Mouse (Mus musculus) intestine, postnatal 0 days (tissue): Measurements from ENCODE around the gene Hcn1. TPM values are rescaled to one million over a fixed set of nuclear protein-coding genes. Genes with fewer than 3 reads are reported as not detected.

Experiments used
- ATAC-seq: fragments of 200-750 bp; cut with Nextera tagmentation; 2 replicates; pipeline ENCODE4 v1.8.0; 2017; ENCODE audit warnings: mild to moderate bottlenecking, moderate TSS enrichment, moderate library complexity
- H3K27ac ChIP-seq: fragments of 300-500 bp; sonication (generic); 2 replicates; pipeline ENCODE4 v1.5.1; 2014; ENCODE audit warnings: mild to moderate bottlenecking, low read depth, low read length, moderate library complexity
- H3K27me3 ChIP-seq: fragments of 300-500 bp; sonication (generic); replicated peaks from 2 replicates; pipeline ENCODE4 v1.6.1; 2014; ENCODE audit warnings: low read length, mixed read lengths; ENCODE audit not compliant: control insufficient read depth, insufficient read depth
- H3K36me3 ChIP-seq: fragments of 300-500 bp; sonication (generic); 2 replicates; pipeline ENCODE4 v1.6.1; 2014; ENCODE audit warnings: mild to moderate bottlenecking, moderate library complexity; ENCODE audit not compliant: control insufficient read depth, insufficient read depth
- H3K4me1 ChIP-seq: fragments of 300-500 bp; sonication (generic); replicated peaks from 2 replicates; pipeline ENCODE4 v1.6.1; 2014; ENCODE audit warnings: antibody characterized with exemption, low read length, mixed read lengths; ENCODE audit not compliant: control insufficient read depth, insufficient read depth
- H3K4me2 ChIP-seq: fragments of 300-500 bp; sonication (generic); replicated peaks from 2 replicates; pipeline ENCODE4 v1.6.1; 2014; ENCODE audit warnings: low read depth, mild to moderate bottlenecking, moderate library complexity
- H3K4me3 ChIP-seq: fragments of 300-500 bp; sonication (generic); 2 replicates; pipeline ENCODE4 v1.5.1; 2014; ENCODE audit warnings: low read depth, low read length
- H3K9ac ChIP-seq: fragments of 300-500 bp; sonication (generic); 2 replicates; pipeline ENCODE4 v1.6.1; 2014; ENCODE audit warnings: mild to moderate bottlenecking, low read depth, low read length
- H3K9me3 ChIP-seq: fragments of 300-500 bp; sonication (generic); 2 replicates; pipeline ENCODE4 v1.6.1; 2016; ENCODE audit warnings: mixed run types; ENCODE audit not compliant: control insufficient read depth
- CTCF ChIP-seq: sonication (generic); IDR thresholded peaks from 2 replicates; pipeline ENCODE4 v1.5.1; 2016; ENCODE audit warnings: low read depth, mild to moderate bottlenecking, control low read depth, antibody characterized with exemption, moderate library complexity
- WGBS: fragments of 180-500 bp; shearing (Covaris S2); extraction: QIAGEN DNeasy Blood & Tissue Kit; methylation state at CpG from one replicate; pipeline ENCODE4 v1.1.7; 2014; 5-methylcytosine and 5-hydroxymethylcytosine counted together
- polyA plus RNA-seq: library from polyadenylated mRNA; unstranded; fragments of >200 nt; fragmentation: Nextera tagmentation; extraction: Ambion mirVana; gene quantifications from 2 replicates; pipeline ENCODE4 v1.2.1, GENCODE M21; 2015

The Hcn1 gene
- polyA plus RNA-seq, 1 experiment from 2014 or later: 0.17 TPM

- Histone ChIP-seq H3K4me2 (no peak overlapping the region), H3K27ac (no peak overlapping the region), H3K9me3 (no peaks in the 10 kb centered on the region), H3K4me1 (no peaks in the 10 kb centered on the region), H3K9ac (no peak overlapping the region), H3K27me3 (no peaks in the 10 kb centered on the region), H3K36me3 (no peaks in the 10 kb centered on the region), H3K4me3 (no peak overlapping the region)
- whole genome bisulfite sequencing: 84% methylated on average over 2 of the region's 2 CpGs
- no peak for TF ChIP-seq CTCF
- no peak for ATAC-seq
Observed at GRCm38 (mm10) chr13:117657501-117657900, 55.4 kb downstream of the Hcn1 start.

- H3K36me3 ChIP-seq: no peaks in the 10 kb centered on the region
- no peak overlapping the region for H3K4me3 ChIP-seq
- WGBS: 82% methylated on average over 17 of the region's 17 CpGs
- H3K27ac ChIP-seq: no peak overlapping the region
- no peaks in the 10 kb centered on the region for H3K9me3 ChIP-seq
- no peaks in the 10 kb centered on the region for H3K27me3 ChIP-seq
- TF ChIP-seq CTCF: no peak
- no peaks in the 10 kb centered on the region for H3K4me1 ChIP-seq
- no peak for ATAC-seq
- no peak overlapping the region for H3K4me2 ChIP-seq
- H3K9ac ChIP-seq: no peak overlapping the region
Observed at GRCm38 (mm10) chr13:117658414-117659175, 56.5 kb downstream of the Hcn1 start.

DNA sequence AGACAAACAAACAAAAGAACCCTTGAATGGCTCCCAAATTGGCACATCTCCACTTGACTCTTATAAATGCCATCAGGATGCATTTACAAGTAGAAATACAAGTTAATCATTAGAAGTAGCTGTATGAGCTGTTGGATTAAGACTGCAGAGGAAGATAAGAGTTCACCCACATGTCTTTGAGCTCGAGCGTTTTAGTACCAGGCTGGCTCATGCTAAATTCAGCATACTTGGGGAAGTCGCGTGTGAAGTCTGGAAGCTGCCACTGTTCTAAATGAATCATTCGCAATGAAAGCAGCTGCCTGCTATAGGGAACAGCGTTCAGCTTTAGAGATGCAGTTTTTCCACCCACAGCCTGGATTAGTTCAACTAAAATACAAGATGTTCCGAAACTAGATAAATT, 57.4 kb downstream of the Hcn1 start:
- H3K36me3 ChIP-seq: no peaks in the 10 kb centered on the region
- WGBS: 39% methylated on average over 7 of the region's 7 CpGs
- H3K4me2 ChIP-seq: no peak overlapping the region
- H3K9me3 ChIP-seq: no peaks in the 10 kb centered on the region
- no peaks in the 10 kb centered on the region for H3K27me3 ChIP-seq
- no peak for TF ChIP-seq CTCF
- H3K4me3 ChIP-seq: no peak overlapping the region
- H3K4me1 ChIP-seq: no peaks in the 10 kb centered on the region
- no peak overlapping the region for H3K27ac ChIP-seq
- H3K9ac ChIP-seq: no peak overlapping the region
- ATAC-seq: no peak

- H3K9ac ChIP-seq: no peak overlapping the region
- no peak overlapping the region for H3K27ac ChIP-seq
- no peak overlapping the region for H3K4me2 ChIP-seq
- no peak overlapping the region for H3K4me3 ChIP-seq
- 61% methylated on average over 3 of the region's 3 CpGs for WGBS
- TF ChIP-seq CTCF: no peak
- H3K4me1 ChIP-seq: no peaks in the 10 kb centered on the region
- ATAC-seq: no peak
- no peaks in the 10 kb centered on the region for H3K9me3 ChIP-seq
- H3K27me3 ChIP-seq: no peaks in the 10 kb centered on the region
- no peaks in the 10 kb centered on the region for H3K36me3 ChIP-seq
Observed at GRCm38 (mm10) chr13:117662661-117663060, 60.5 kb downstream of the Hcn1 start.

DNA sequence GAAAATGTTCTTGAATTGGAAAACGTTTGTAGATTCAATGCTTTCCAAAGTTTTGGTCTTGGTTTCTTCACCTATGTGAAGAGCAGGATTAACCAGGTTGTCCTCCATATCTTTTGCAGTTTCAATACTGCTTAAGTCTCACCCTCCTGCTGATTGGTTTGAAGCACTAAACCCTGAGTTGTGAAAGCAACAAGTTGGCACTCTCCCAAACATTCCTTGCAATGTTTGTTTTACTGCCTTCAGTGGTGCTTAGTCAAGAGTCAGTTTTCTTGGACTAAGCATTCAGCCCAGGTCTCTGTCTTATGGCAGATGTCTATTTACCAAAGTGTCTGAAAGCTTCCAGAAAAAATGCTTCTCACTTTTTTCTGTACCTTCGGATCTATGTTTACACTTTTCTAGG, 67.2 kb downstream of the Hcn1 start:
- Histone ChIP-seq H3K27me3 (no peaks in the 10 kb centered on the region), H3K4me3 (no peak overlapping the region), H3K4me2 (no peak overlapping the region), H3K27ac (no peak overlapping the region), H3K4me1 (no peaks in the 10 kb centered on the region), H3K9me3 (no peaks in the 10 kb centered on the region), H3K9ac (no peak overlapping the region), H3K36me3 (no peaks in the 10 kb centered on the region)
- WGBS: 33% methylated on average over 2 of the region's 2 CpGs
- no peak for ATAC-seq
- TF ChIP-seq CTCF: no peak

DNA sequence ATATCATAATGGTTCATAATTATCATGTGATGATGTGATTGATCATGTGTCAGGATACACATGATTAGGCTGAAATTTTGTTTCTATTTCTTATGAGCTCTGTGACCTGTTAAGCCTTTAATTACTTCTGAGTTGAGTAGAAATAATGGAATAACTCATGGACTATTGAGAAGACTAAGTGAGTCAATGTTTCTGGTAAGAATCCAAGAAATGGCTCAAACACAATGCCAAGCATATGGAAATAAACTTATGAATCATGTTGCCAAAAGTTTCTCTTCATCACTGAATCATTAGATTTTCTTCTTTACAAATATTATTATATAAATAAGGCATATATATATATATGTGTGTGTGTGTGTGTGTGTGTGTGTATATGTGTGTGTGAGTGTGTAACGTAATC, 69.7 kb downstream of the Hcn1 start:
- H3K4me2 ChIP-seq: no peak overlapping the region
- no peak for ATAC-seq
- no peaks in the 10 kb centered on the region for H3K27me3 ChIP-seq
- H3K36me3 ChIP-seq: no peaks in the 10 kb centered on the region
- no peak for TF ChIP-seq CTCF
- no peak overlapping the region for H3K4me3 ChIP-seq
- H3K9me3 ChIP-seq: no peaks in the 10 kb centered on the region
- no peaks in the 10 kb centered on the region for H3K4me1 ChIP-seq
- H3K9ac ChIP-seq: no peak overlapping the region
- no peak overlapping the region for H3K27ac ChIP-seq
- WGBS: 100% methylated on average over 1 of the region's 1 CpGs
